Mouse (Mus musculus) testis, postnatal 10 days (tissue): ENCODE measurements around the gene Tns1.

Experiments used
- DNase-seq: peaks from one replicate; pipeline ENCODE4 v3.0.0; 2021; ENCODE audit warnings: low spot score

Tns1 gene

DNA sequence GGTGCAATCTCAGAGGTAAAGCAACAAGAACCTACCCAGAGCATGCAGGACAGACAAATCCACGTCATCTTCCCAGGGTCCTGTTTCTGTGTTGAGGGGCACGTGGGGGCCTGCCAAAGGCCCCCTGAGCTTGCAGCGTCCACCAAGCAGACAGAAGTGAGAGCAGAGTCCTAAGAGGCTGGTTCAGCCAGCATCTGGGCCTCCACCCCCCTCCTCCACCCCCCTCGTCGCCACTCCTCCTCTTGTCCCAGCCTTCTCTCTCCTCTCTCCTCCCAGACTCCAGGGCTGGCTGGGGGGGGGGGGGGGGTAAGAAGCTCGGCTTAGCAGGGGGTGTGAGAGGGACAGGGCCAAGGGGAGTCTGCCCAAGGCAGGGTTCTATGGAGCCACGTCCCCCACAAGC lies 33.1 kb downstream of the Tns1 start:
- DNase-seq: no peak

DNA sequence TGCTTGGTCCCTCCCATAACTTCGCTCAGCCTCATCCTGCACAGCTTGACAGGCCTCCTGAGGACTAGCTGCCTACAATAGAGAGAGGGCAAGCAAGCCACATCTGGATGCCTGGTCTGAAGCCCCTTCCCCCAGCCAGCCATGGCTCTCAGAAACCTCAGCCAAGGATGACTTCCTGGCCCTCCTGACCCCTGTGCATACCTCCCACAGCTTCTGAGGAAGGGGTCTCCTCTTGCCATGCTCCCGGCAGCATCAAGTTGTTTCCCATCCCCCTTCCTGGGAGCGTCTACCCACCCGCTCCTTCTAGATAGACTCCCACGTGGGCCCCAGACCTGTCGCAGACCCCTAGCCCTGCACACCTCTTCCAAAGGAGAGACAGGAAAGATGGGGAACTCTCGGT lies 33.9 kb downstream of the Tns1 start:
- DNase-seq: no peak

DNA sequence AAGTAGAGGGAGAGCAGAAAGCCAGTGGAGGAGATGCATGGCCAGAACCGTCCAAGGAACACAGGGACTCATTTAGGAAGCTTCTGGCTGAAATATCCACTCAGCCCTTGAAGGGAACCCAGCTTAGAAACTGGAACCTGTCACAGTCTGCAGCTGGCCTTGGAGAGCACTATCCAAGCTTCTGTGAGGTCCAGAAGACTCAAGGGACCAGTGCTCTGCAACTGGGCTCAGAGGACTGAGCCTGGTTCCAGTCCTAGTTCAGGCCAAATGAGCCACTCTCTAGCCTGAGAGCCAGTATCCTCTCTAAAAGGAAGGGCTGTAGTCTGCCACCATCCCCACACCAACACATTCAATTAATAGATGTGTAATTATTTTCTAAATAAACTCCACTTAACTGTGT lies 35.7 kb downstream of the Tns1 start:
- DNase-seq: no peak

DNA sequence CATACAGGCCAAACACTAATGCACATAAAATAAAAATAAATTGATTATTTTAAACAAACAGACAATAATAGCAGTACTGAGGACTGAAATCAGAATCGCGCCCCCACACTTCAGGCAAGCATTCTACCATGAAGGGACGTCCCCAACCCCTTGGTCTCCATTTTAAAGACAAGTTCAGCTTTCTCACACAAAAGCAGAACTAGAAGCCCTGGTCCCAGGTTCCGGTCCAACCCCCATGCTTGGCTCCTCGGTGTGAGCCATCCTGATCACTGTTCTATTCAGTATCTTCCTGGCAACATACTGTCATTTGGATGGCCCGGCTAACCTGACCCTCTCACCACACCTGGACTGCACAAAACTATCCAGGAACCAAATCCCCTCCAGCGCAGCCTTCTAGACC lies 38.7 kb downstream of the Tns1 start:
- no peak for DNase-seq

DNA sequence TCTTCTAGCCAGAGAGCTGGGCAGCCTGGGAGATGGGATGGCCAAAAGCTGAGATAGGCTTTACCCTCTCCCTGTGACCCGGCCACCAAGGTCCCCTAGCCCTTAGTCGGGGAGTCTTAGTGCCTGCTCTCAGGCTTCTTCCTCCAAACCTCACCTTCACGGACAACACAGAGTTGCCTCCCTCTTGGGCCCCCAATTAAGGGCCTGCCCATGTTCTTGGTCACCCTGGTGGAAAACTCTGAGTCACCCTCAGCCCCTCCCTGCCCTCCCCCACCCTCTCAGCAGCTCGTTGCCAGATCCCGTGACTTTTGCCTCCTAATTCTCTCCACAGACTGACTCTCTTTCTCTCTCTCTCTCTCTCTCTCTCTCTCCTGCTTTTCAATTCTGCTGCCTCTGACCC lies 39.5 kb downstream of the Tns1 start:
- DNase-seq: no peak

DNA sequence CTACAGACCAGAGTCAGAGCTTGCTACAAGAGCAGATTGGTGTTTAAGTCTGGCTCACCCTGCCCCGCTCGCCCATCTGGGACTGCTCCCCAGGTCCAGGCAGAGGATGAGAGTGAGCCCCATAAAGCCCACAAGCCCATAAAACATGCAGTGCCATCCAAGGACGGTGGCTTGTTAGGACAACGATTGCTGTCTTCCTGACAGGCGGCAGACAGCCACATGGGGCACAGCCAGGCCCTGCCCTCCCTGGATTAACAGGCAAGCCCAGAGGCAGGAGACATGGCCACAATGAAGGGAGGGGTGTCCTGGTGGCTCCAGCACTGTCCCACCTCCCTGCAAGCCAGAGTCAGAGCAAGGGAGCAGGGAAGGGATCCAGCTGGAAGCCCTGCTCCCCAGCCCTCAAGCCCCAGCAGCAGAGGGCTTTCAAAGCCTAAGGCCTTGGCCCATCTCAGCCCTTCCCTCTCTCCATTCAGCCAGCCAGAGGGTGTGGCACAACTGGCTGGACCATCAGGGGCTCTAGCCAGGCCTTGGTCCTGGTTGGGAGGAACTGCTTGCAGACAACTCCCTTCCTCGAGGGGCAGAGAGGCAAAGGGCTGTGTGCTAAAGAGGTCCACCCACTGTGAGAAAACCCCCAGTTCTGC lies 40.1 kb downstream of the Tns1 start:
- no peak for DNase-seq

DNA sequence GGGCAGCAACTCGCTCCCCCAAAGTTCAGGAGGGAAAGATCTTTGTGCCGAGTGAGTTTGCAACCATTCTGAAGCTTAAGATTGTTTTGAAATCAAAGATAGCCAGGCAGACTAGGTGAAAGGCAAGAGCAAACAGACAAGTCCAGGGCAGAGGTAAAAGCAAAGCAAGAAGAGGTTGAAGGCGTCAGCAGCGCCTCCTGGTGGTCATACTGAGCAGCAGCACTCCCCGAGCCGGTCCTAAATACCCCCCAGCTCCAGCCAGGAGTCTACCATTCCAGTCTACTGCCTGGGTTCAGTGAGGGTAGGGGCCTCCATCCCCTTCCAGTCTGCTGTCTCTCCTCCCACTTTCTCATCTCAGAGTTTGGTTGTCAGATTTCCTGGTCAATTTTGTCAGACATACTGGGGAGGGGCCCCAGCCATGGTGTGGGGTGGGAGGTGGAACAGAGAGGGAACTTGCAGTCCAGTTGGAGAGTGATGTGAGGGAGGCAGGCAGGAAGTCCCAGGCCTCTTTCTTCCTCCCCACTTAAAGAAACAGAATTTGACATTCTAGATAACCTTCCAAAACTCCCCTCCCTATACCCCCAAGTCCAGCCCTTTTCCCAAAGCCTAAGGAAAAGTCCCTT lies 41.3 kb downstream of the Tns1 start:
- DNase-seq: peak; percentile 79

DNA sequence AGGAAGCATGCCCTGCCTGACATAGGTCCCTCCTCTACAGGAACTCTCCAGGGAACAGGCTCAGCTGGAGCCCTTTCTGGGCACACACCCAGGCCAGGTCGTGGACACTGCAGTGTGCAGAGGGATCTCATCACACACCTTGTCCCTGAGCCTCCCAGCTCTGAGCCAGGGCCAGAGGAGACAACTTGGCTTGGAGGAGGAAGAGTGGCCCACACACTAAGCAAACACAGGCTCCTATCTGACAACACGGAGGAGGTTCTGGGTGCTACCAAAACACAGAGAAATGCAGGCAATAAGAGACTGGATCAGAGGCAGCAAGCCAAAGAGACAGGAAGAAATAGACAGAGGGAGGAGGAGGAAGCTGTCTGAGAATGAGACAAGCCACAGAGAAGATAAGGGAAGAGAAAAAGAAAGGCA lies 42.7 kb downstream of the Tns1 start:
- DNase-seq: no peak

DNA sequence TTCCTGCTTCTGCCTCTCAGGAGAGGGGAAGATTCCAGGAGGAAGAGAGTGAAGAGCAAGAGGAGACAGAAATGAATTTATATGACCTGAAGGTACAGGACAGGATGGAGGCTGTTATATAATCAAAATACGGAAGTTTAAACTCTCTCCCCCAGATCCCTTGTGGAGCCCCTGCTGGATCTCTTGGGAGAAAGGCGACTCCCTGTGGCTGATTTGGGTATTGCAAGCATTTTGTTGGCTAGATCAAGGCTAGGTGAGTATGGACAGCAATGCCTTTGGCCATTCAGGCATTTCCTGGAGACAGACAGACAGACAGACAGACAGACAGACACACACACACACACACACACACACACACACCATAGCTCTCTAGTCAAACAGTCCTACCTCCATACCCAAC lies 46.9 kb downstream of the Tns1 start:
- peak; percentile 88 for DNase-seq

DNA sequence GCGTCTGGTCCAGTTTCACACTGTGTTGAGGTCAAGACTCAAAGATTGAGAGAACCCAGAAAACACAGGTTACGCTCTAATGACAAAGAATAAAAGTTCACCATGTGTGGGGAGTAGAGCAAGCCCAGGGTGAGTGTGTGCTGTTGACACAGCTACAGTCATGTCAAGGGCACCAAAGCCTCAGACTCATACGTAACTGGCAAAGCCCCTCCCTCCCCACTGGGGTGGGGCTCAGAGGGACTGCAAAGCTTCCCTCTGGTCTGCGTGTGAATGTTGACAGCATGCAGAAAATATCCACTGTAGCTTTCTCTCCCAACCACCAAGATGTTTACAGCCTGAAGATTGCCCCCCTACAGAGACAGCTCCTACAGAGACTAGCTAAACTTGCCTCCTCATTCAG lies 48.0 kb downstream of the Tns1 start:
- DNase-seq: no peak

DNA sequence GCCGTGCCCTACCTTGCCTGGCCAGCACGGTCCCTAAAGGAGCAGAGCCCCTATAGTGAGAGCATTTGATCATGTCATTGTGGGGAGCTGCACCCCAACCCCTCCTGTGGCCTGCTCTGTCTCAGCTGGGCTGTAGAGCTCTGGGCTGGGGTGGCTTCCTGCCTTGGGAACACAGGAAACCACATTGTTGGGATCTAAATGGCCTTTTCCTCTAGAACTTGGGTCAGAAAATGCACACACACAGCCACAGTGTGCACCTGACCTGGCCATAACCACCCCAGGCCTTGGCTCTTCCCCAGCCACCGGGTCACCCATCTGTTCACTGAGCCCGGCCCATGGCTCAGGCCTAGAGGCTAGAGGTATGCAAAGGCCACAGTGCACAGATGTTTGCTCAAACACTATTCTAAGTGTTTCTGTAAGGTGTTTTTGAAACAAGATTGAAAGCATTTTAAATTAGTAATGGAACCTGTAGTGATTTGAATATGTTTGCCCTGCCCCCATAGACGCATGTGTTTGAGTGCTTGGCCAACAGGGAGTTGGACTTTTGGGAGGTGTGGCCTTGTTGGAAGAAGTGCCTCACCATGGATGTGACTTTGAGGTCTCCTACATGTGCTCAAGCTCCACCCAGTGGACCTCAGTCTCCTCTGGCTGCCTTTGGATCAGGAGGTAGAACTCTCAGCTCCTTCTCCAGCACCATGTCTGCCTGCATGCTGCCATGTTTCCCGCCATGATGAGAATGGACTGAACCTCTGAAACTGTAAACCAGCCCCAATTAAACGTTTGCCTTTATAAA lies 49.4 kb downstream of the Tns1 start:
- DNase-seq: no peak

DNA sequence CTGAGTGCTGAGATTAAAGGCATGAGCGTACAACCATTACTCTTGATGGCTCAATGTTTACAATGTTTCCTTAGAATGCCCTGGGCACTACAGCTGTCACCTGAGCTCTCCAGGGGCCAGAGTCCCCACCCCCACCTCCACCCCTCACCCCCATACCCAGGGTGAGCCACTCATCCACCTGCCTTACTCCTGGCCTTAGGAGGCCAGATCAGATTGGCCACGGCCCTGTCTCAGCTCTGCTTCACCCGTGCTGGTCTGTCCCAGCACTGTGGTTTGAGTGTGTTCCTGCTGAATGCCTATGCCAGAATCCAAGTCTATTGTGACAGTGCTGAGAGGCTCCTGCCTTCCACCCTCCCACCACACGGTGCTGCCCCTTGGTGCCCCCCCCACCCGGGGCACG lies 50.5 kb downstream of the Tns1 start:
- no peak for DNase-seq

DNA sequence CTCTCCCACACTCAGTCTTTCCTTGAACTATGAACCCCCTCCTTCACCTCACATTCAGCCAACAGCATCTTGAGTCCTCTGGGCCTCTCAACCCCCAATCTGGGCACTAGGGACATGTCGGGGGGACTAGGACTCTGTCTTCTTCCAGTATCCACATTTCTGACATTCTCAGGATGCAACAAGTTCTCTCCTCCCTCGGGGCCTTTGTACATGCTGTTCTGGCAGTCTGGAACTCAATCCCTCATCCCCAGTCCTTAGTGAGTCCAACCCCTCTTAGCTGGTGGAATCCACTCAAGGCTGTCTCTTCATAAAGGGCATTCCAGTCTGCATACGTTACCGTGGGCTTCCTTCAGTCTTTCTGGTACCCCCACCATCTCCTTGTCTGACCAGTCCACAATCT lies 53.5 kb downstream of the Tns1 start:
- DNase-seq: no peak

DNA sequence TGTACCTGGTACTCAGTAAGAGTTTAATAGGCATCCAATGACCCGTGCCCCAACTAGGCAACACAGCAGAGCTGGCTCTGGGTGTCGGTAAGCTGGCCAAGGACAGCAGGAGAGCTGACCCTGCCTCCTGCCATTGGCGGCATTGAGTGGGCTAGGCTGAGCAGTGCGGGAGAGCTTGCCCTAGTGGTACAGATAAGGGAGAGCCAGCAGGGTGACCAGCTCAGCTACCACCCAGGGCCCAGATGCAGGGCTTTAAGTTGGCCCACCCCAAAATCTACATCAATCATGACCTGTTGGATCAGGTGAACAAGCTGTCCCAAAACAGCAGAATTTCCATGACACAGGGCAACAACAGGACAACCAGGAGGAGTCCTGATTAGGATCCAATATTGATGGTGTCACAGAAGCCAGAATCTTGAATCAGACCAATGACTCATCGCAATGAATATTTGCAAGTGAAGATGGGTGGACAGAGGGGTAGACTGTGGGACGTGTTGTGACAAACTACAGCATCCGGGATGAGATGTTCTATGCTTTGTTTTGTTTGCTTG lies 54.2 kb downstream of the Tns1 start:
- no peak for DNase-seq

DNA sequence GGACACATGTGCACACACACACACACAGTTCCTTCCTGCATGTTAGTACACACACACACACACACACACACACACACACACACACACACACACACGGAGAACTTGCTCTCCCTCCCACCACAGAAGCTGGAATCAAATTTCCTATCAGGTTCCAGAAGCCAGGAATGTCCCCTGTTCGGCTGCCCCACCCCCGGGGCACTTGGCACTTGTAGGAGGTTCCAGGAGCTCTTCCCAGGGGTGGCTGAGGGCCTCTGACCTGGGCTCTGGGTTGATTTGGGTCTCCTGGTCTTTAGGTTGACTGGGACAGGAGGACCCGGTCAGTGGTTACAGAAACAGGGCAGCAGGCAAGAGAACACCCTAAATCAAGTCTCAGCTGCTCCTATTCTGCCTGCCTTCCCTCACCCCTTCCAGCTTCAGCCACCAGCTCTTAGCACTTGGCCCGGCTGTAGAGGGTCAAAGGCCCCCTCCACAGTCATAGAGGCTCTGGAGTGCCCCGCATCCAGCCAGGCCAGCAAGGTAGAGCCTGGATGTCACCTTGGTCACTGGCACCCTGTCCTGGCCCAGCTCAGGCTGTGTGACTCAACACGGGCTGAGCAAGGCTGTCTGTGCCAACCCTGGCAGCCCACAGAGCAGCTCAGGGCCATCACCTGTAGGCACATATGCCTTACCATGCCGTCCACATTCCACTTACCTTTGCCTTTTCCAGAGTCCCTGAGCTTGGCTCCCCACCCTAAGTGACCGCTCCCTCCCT lies 55.0 kb downstream of the Tns1 start:
- no peak for DNase-seq

DNA sequence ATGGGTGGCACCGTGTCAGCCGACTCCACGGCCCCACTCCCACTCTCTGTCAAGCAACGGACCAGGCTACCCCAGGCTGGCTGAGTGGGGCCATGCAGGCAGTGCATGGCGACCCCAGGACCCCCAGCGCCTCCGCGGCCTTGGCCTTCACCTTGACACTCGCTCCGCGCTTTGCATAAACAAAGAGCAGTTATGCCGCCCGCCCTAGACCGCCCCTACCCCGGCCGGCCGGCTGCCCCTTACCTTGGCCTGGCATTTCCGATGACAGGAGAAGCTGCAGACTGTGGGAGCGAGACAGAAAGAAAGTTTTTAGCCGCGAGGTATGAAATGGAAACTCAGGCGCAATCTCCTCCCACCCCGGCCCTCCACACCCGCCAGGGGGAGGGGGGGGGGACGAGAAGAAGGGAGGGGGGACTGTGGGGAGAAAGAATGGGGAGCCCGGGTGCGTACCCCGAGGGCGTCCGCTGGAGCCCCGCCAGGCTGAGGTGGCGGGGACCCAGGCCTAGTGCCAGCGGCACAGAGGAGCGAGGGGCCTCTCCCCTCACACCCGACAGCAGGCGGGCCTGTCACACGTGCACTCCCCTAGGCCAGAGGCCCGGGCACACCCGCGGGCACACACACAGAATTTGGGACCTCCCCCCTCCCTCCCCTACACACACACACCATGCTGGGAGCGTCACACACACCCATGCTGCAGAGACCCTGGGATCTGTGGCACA lies 55.7 kb downstream of the Tns1 start:
- peak; percentile 64 for DNase-seq

DNA sequence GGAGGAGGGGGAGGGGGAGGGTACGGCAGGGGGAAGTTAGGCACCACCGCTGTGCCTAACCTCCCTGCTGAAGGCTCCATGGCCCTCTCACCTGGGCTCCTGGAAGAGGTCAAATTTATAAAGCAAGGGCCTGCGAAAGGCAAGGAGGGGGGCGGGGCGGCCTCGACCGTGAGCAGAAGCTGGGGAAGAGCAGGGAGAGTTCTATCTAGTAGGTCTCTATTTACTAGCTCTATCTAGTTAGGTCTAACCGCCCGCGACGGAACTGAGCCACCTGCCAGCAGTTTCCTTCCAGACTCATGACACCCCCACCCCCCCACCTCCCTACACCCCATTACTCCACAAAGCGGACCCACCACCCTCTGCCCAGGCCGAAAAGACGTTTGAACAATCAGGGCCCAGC lies 56.4 kb downstream of the Tns1 start:
- DNase-seq: no peak

DNA sequence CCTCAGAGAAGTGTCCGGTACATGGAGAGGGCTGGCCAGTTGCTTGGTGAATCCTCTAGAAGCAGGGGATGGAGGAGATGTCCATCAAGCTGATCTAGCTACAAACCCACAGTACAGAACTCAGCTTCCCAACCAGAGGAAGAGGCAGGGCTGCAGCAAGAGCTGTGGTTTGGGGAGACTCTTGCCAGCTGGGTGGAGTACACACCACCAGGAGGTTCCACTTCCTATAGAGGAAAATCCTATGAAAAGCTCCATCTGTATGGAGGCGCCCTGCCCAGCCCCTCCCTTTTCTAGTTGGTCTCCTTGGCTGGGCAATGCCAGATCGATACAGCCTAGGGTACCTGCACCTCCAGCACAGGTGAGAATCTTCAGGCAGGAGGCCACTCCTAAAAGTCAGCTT lies 57.7 kb downstream of the Tns1 start:
- no peak for DNase-seq

DNA sequence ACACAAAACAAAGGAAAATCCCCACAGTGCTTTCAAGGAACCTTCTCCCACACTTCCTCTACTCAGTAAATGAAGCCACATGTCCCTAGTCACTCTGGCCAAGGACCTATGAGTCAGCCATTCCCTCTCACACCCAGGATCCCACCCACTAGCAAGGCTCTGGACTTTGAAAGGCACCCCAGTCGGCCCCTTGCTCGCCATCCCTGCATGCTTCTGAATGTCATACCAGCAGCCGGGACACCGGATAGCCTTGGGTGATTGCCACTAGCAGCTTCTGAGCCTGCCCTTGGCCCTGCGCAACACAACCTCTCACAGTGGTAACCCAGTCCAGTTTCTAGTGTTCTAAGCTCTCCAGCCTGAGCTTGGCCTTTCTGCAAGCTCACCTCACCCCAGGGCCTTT lies 58.2 kb downstream of the Tns1 start:
- no peak for DNase-seq

DNA sequence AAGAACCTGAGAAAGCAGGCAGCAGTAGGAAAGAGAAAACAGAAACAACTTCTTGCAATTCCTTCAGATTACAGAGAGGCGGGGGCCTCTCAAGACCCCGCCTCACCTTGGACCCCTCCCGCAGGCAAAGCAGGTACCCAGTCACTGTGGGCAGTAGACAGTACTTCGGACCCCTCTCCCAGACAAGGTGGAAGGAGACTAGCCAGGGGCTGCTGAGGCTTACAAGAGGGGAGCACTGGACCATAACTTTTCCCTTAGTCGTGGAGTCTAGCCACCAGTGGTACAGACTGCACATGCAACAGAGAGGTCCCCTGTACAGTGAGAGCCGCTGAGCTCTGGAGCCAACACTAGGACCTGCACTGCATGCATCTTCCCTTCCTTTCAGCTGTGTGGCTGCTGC lies 64.2 kb downstream of the Tns1 start:
- no peak for DNase-seq

DNA sequence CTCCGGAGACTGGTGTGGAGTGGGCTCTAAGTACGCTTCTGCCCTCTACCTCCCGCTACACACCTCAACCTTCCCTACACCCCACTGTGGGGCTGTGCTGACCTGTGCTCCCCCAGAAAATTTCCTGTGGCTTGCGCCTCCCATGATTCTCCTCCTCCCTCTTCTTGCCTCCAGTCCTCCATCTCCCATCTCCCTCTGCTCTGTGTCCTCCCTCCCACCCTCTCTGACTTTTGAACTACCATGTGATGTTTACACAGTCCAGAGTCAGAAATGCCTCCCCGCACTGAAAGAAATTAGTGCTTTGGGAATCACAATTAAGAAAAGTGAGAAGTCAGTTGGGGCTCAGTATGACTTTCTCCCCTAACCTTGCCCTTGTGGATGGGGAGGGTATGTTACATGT lies 64.7 kb downstream of the Tns1 start:
- no peak for DNase-seq

DNA sequence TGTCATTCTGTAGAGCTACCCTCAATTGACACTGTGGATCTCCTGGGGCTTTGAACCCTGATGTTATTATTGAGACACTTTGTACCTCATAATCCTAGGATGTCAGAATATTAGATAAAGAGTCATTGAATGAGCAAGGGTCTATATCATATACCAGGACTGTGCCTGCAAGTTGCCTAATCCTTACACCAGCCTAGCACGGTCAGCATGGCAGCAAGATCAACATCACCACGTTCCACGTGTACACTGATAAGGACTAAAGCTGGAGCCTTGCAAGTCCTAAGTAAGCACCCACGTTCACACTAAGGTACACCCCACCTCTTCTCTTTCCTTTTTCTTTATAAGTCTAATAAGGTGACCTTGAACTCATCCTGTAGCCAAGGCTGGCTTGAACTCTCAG lies 65.5 kb downstream of the Tns1 start:
- DNase-seq: no peak
